Mouse (Mus musculus) macrophage (primary cell): ENCODE results near the gene Aldh1l2. TPM values are rescaled to one million over a fixed set of nuclear protein-coding genes. Genes with fewer than 3 reads are reported as not detected.

Source experiments
- H3K27ac ChIP-seq: fragments of 350-480 bp; formaldehyde crosslinking; 2 replicates; pipeline ENCODE4 v1.9.0; 2021
- H3K36me3 ChIP-seq: fragments of 350-480 bp; formaldehyde crosslinking; 2 replicates; pipeline ENCODE4 v1.9.0; 2021; ENCODE audit errors: inconsistent target
- H3K4me3 ChIP-seq: fragments of 350-480 bp; formaldehyde crosslinking; 2 replicates; pipeline ENCODE4 v1.9.0; 2021; ENCODE audit errors: inconsistent target
- H3K79me2 ChIP-seq: fragments of 350-480 bp; formaldehyde crosslinking; 2 replicates; pipeline ENCODE4 v1.9.0; 2021; ENCODE audit errors: inconsistent target
- WGBS: methylation state at CpG from one replicate; pipeline ENCODE4 v1.1.7; 2026; ENCODE audit warnings: inconsistent platforms; ENCODE audit not compliant: missing documents; 5-methylcytosine and 5-hydroxymethylcytosine counted together
- polyA plus RNA-seq: library from polyadenylated mRNA; stranded (reverse); fragments of 250-400 nt; gene quantifications from 3 replicates; pipeline ENCODE4 v1.2.4, GENCODE M21; 2018; ENCODE audit warnings: inconsistent platforms

Aldh1l2 gene
- polyA plus RNA-seq, 1 experiment from 2014 or later: not detected

GRCm38 (mm10) chr10:83513736-83514135 is 20.2 kb downstream of the Aldh1l2 start:
- no peaks in the 10 kb centered on the region for H3K36me3 ChIP-seq
- WGBS: 91% methylated on average over 8 of the region's 8 CpGs
- H3K4me3 ChIP-seq: no peak overlapping the region
- no peaks in the 10 kb centered on the region for H3K79me2 ChIP-seq
- H3K27ac ChIP-seq: no peak overlapping the region

- Histone ChIP-seq H3K4me3 (no peak overlapping the region), H3K36me3 (no peaks in the 10 kb centered on the region), H3K27ac (no peak overlapping the region), H3K79me2 (no peaks in the 10 kb centered on the region)
- 51% methylated on average over 4 of the region's 5 CpGs for WGBS
Measured at GRCm38 (mm10) chr10:83511304-83511703, 22.6 kb downstream of the Aldh1l2 start.

GRCm38 (mm10) chr10:83508962-83509660 is 24.8 kb downstream of the Aldh1l2 start:
- no peak overlapping the region for H3K4me3 ChIP-seq
- H3K79me2 ChIP-seq: no peaks in the 10 kb centered on the region
- H3K27ac ChIP-seq: no peak overlapping the region
- no peaks in the 10 kb centered on the region for H3K36me3 ChIP-seq
- WGBS: 32% methylated on average over 8 of the region's 8 CpGs

- Histone ChIP-seq H3K79me2 (no peaks in the 10 kb centered on the region), H3K4me3 (no peak overlapping the region), H3K27ac (no peak overlapping the region), H3K36me3 (no peaks in the 10 kb centered on the region)
- WGBS: 93% methylated on average over 13 of the region's 13 CpGs
Measured at GRCm38 (mm10) chr10:83497321-83497720, 36.6 kb downstream of the Aldh1l2 start.

- 87% methylated on average over 6 of the region's 6 CpGs for WGBS
- H3K79me2 ChIP-seq: no peaks in the 10 kb centered on the region
- H3K36me3 ChIP-seq: no peaks in the 10 kb centered on the region
- no peak overlapping the region for H3K27ac ChIP-seq
- H3K4me3 ChIP-seq: no peak overlapping the region
Measured at GRCm38 (mm10) chr10:83490506-83490905, 43.4 kb downstream of the Aldh1l2 start.

GRCm38 (mm10) chr10:83477286-83477685 is 56.7 kb downstream of the Aldh1l2 start:
- Histone ChIP-seq H3K27ac (no peak overlapping the region), H3K36me3 (no peaks in the 10 kb centered on the region), H3K79me2 (no peaks in the 10 kb centered on the region), H3K4me3 (no peak overlapping the region)
- WGBS: 80% methylated on average over 5 of the region's 5 CpGs

GRCm38 (mm10) chr10:83475226-83475625 is 58.7 kb downstream of the Aldh1l2 start:
- no peak overlapping the region for H3K4me3 ChIP-seq
- H3K36me3 ChIP-seq: no peaks in the 10 kb centered on the region
- WGBS: 93% methylated on average over 13 of the region's 13 CpGs
- H3K27ac ChIP-seq: no peak overlapping the region
- H3K79me2 ChIP-seq: no peaks in the 10 kb centered on the region

- H3K79me2 ChIP-seq: no peaks in the 10 kb centered on the region
- H3K36me3 ChIP-seq: no peaks in the 10 kb centered on the region
- no peak overlapping the region for H3K4me3 ChIP-seq
- 84% methylated on average over 3 of the region's 3 CpGs for WGBS
- no peak overlapping the region for H3K27ac ChIP-seq
Measured at GRCm38 (mm10) chr10:83457531-83457930, 76.4 kb downstream of the Aldh1l2 start.

GRCm38 (mm10) chr10:83448582-83448981 is 85.4 kb downstream of the Aldh1l2 start:
- Histone ChIP-seq H3K36me3 (no peaks in the 10 kb centered on the region), H3K4me3 (no peak overlapping the region), H3K27ac (no peak overlapping the region), H3K79me2 (no peaks in the 10 kb centered on the region)
- WGBS: 58% methylated on average over 6 of the region's 7 CpGs

Other genes starting within 250 kb of the Aldh1l2 start
- 15.4 to 19.3 TPM (median 15.9 TPM) in 3 replicates for gene Slc41a2, start 196.3 kb downstream of the Aldh1l2 start, polyA plus RNA-seq
- 0.41 to 0.67 TPM (median 0.49 TPM) in 3 replicates for gene D10Wsu102e, start 173.9 kb downstream of the Aldh1l2 start, polyA plus RNA-seq
- 37.7 to 48.5 TPM (median 39.0 TPM) in 3 replicates for gene Washc4, start 9.6 kb upstream of the Aldh1l2 start, polyA plus RNA-seq
- 85.4 to 263 TPM (median 126 TPM) in 3 replicates for gene Appl2, start 114.6 kb upstream of the Aldh1l2 start, polyA plus RNA-seq
- gene 1500009L16Rik, start 188.7 kb upstream of the Aldh1l2 start, polyA plus RNA-seq: not detected in 3 replicates